Mouse (Mus musculus) stomach, postnatal 0 days (tissue): ENCODE measurements at regions not wholly inside any gene's neighbourhood (a gene's known extent, or its start where the extent isn't known, plus 50 kb on each side); places are given as distances from the start of the nearest gene placed in this dataset.

ENCODE experiments used
- ATAC-seq: fragments of 200-750 bp; cut with Nextera tagmentation; 2 replicates; pipeline ENCODE4 v1.8.0; 2017; ENCODE audit not compliant: low FRiP score, low TSS enrichment
- DNase-seq: peaks from one replicate; pipeline ENCODE4 v3.0.0-alpha.2; 2016; ENCODE audit warnings: low spot score
- H3K27ac ChIP-seq: fragments of 300-500 bp; sonication (generic); replicated peaks from 2 replicates; pipeline ENCODE4 v1.5.1; 2014; ENCODE audit warnings: mild to moderate bottlenecking, control low read depth
- H3K27me3 ChIP-seq: fragments of 300-500 bp; sonication (generic); 2 replicates; pipeline ENCODE4 v1.6.1; 2014; ENCODE audit warnings: low read length; ENCODE audit not compliant: control insufficient read depth, insufficient read depth
- H3K36me3 ChIP-seq: fragments of 300-500 bp; sonication (generic); 2 replicates; pipeline ENCODE4 v1.6.1; 2014; ENCODE audit warnings: low read length, mixed read lengths; ENCODE audit not compliant: control insufficient read depth, insufficient read depth
- H3K4me1 ChIP-seq: fragments of 300-500 bp; sonication (generic); replicated peaks from 2 replicates; pipeline ENCODE4 v1.6.1; 2014; ENCODE audit warnings: antibody characterized with exemption; ENCODE audit not compliant: control insufficient read depth, insufficient read depth
- H3K4me2 ChIP-seq: fragments of 300-500 bp; sonication (generic); replicated peaks from 2 replicates; pipeline ENCODE4 v1.6.1; 2014; ENCODE audit warnings: low read depth, mild to moderate bottlenecking, control low read depth, moderate library complexity
- H3K4me3 ChIP-seq: fragments of 300-500 bp; sonication (generic); 2 replicates; pipeline ENCODE4 v1.5.1; 2014; ENCODE audit warnings: low read depth, low read length, control low read depth
- H3K9ac ChIP-seq: fragments of 300-500 bp; sonication (generic); 2 replicates; pipeline ENCODE4 v1.6.1; 2014; ENCODE audit warnings: mild to moderate bottlenecking, low read length, control low read depth, mixed read lengths
- H3K9me3 ChIP-seq: fragments of 300-500 bp; sonication (generic); 2 replicates; pipeline ENCODE4 v1.6.1; 2016; ENCODE audit warnings: low read length; ENCODE audit not compliant: control insufficient read depth
- CTCF ChIP-seq: IDR thresholded peaks from 2 replicates; pipeline ENCODE4 v1.5.1; 2016; ENCODE audit warnings: antibody characterized with exemption, low read depth, mild to moderate bottlenecking, moderate library complexity
- EP300 ChIP-seq: optimal IDR thresholded peaks from 2 replicates; pipeline ENCODE3; 2016; ENCODE audit warnings: antibody characterized with exemption
- WGBS: fragments of 180-500 bp; shearing (Covaris S2); extraction: QIAGEN DNeasy Blood & Tissue Kit; methylation state at CpG from one replicate; pipeline ENCODE4 v1.1.7; 2014; 5-methylcytosine and 5-hydroxymethylcytosine counted together

DNA sequence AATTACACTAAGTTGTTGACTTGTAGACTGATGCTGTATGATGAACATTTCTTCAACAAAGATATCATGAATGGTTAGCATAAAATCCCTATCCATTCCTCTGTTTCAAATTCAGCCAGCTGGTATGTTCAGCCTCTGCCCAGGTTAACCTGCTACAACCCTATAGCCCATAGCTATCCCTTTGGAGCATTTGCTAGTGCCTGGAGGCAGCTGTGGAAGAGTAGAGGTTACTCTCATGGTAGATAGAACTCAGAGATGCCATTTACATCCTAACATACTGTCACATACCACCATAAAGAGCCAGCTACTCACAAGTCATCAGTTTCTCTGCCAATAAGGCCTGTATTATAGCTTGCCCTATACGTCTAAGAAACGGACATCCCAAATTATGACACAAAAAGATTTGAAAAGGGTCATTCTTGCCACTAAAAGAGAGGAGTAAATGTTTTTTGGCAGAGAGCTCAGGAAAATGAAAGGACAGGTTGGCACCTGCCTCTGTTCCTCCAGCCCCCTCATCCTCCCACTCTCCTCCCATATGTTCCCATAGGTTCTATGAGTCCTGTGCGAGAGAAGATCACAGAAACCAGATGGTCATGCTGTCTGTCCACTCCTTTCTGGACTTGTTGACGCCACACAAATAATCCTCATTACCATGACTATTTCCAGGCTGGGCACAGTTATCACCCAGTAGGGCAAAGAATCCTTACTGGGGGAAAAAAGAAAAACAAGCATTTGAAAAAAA lies 156.5 kb upstream of the Ngly1 start:
- Histone ChIP-seq H3K9me3 (no peaks in the 10 kb centered on the region), H3K27ac (no peak overlapping the region), H3K27me3 (no peaks in the 10 kb centered on the region), H3K4me1 (no peaks in the 10 kb centered on the region), H3K36me3 (no peaks in the 10 kb centered on the region), H3K4me3 (no peak overlapping the region), H3K4me2 (no peak overlapping the region), H3K9ac (no peak overlapping the region)
- DNase-seq (no peak), ATAC-seq (no peak)
- no peak for TF ChIP-seq EP300
- no peak for TF ChIP-seq CTCF
- WGBS: 90% methylated on average over 4 of the region's 4 CpGs

DNA sequence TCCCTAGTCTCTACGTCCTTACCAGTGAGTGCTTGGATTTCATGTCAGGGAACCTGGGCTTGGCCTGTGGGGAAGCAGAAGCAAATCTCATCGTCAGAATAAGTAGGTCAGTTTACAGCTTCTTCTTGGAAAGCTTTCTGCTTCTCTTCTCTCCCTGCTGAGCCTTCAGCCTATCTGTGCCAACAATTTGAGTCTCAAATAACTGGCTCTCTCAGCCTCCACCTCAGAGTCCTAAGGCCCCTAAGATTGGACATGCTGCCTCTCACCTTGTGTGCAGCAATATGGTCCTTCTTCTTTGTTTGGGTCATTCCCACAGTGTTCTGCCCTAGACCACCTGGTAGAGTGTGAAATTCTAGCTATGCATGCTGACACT lies 156.0 kb upstream of the Ngly1 start:
- ATAC-seq: no peak

DNA sequence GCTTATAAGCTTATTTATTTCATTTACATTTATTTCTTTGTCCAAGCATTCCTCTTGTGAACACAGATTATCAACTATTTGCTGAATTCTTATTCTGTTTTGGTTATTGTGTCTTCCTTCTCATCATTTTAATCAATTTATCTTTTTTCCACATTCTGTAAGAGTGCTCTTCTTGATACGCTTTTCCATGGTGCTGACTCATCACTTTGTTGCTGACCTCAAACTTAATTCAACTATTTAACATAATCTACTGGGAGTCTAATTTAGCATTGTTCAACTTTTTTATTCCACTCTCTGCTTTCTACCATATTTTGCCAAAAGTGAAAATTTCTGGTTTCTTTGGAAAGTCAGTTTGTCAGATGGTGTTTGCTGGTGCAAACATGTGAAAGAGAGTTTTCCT lies 139.7 kb upstream of the Ngly1 start:
- 85% methylated on average over 1 of the region's 1 CpGs for WGBS
- Histone ChIP-seq H3K36me3 (no peaks in the 10 kb centered on the region), H3K27me3 (no peaks in the 10 kb centered on the region), H3K27ac (no peak overlapping the region), H3K4me2 (no peak overlapping the region), H3K4me1 (no peaks in the 10 kb centered on the region), H3K9ac (no peak overlapping the region), H3K9me3 (no peaks in the 10 kb centered on the region), H3K4me3 (no peak overlapping the region)
- no peak for DNase-seq
- ATAC-seq: no peak
- TF ChIP-seq CTCF (no peak), EP300 (no peak)

More for the DNA sequence above, 156.0 kb upstream of the Ngly1 start:
- Histone ChIP-seq H3K9me3 (no peaks in the 10 kb centered on the region), H3K4me1 (no peaks in the 10 kb centered on the region), H3K4me2 (no peak overlapping the region), H3K27me3 (no peaks in the 10 kb centered on the region), H3K27ac (no peak overlapping the region), H3K9ac (no peak overlapping the region), H3K36me3 (no peaks in the 10 kb centered on the region), H3K4me3 (no peak overlapping the region)
- DNase-seq: no peak
- TF ChIP-seq EP300: no peak
- no peak for TF ChIP-seq CTCF
- WGBS: 44% methylated on average over 2 of the region's 2 CpGs

DNA sequence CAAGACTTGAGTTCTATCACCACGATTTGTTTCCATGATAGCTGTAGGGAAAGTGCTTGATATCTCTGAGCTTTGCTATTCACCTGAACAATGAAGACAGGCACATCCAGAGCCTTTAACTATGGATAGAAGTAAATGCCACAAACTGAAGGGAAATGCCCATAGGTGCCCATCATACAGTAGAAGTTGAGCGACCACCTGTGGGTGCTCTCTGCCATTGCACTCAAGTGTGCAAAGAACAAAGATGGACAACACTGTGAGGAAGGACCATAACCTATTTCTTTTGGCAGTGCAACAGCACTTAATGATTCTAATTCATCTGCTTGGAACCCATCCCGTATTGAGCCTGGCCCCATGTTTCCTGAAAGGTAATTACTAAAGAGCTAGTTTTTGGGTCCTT lies 116.4 kb upstream of the Ngly1 start:
- no peaks in the 10 kb centered on the region for H3K4me1 ChIP-seq
- no peak for ATAC-seq
- 80% methylated on average over 3 of the region's 3 CpGs for WGBS
- H3K36me3 ChIP-seq: no peaks in the 10 kb centered on the region
- H3K4me3 ChIP-seq: no peak overlapping the region
- no peak overlapping the region for H3K4me2 ChIP-seq
- no peak for DNase-seq
- no peaks in the 10 kb centered on the region for H3K9me3 ChIP-seq
- no peaks in the 10 kb centered on the region for H3K27me3 ChIP-seq
- TF ChIP-seq CTCF (peak; percentile 35), EP300 (no peak)
- no peak overlapping the region for H3K27ac ChIP-seq
- no peak overlapping the region for H3K9ac ChIP-seq

DNA sequence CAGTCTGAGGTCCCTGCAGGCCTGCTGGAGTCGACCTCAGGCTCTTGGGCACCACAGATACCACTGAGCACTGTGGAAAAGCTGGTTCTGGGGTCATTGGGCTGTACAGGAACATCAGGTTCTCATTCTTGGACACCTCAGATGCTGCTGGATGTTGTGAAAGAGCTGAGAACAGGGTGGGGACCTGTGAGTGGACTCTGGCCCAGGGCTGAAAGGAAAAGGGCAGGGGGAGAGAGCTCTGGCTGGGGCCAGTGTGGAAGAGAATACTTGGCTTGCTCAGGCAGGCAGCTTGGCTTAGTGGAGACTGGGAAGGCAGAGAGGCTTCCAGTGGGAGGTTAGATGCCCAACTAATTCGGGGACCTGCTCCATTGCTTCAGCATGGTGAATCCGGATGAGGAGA lies 115.7 kb upstream of the Ngly1 start:
- H3K4me2 ChIP-seq: no peak overlapping the region
- TF ChIP-seq CTCF (no peak), EP300 (no peak)
- H3K9ac ChIP-seq: no peak overlapping the region
- ATAC-seq (no peak), DNase-seq (no peak)
- no peak overlapping the region for H3K27ac ChIP-seq
- H3K9me3 ChIP-seq: no peaks in the 10 kb centered on the region
- no peak overlapping the region for H3K4me3 ChIP-seq
- no peaks in the 10 kb centered on the region for H3K36me3 ChIP-seq
- no peaks in the 10 kb centered on the region for H3K4me1 ChIP-seq
- WGBS: 74% methylated on average over 3 of the region's 3 CpGs
- H3K27me3 ChIP-seq: no peaks in the 10 kb centered on the region

DNA sequence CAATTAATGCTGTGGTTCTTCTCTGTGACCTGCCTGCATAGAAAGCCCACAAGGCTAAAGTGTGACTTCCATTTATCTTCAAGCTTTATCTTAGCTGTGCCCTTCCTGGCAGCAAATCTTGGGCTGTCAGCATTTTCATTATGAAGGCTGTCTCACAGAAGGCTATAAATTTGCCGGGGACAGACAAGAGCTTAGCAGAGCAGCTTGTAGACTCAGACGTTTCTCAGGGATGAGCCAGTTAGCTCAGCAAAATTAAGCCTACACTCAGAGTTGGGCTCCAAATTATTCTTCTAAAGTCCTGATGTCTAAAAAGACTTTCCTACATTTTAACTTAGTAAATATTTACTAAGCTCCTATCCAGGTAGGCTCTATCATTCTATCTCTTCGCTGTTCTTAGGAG lies 112.9 kb upstream of the Ngly1 start:
- Histone ChIP-seq H3K27ac (no peak overlapping the region), H3K4me2 (no peak overlapping the region), H3K4me3 (no peak overlapping the region), H3K4me1 (no peaks in the 10 kb centered on the region), H3K27me3 (no peaks in the 10 kb centered on the region), H3K9ac (no peak overlapping the region), H3K9me3 (no peaks in the 10 kb centered on the region), H3K36me3 (no peaks in the 10 kb centered on the region)
- 50% methylated on average over 3 of the region's 3 CpGs for WGBS
- no peak for TF ChIP-seq CTCF
- no peak for TF ChIP-seq EP300
- DNase-seq (no peak), ATAC-seq (no peak)
